Mouse (Mus musculus): ENCODE data around the gene Gm20388. TPM values are rescaled to one million over a fixed set of nuclear protein-coding genes. Genes with fewer than 3 reads are reported as not detected.
A peak's percentile ranks its signal among the peaks of the same experiment; 100 is the strongest.

The Gm20388 gene
- total and polyA plus RNA-seq, 2 experiments from 2014 or later, result 17.3 TPM; not detected in 1

DNA sequence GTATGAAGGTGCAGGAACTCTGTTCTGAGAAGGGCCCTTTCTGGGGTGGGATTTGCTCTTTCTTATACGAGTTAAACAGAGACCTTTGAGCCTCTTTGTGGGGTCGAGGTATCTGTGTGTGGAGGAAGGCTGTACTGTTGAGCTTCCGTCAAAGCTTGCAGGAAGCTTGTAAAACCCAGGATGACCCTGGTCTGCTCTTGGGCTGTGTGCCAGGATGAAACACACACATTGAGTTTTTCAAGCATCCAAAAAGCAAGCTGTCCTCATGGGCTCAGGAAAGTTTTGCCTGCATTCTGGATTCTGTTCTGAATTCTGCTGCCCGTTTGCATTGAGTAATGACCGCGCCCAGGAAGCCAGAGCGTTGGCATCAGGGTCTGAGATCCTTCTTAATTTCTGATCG, 4353.4 kb downstream of the Gm20388 start:
- 66% methylated on average over 8 of the region's 8 CpGs for WGBS
- H3K36me3 ChIP-seq (replicated peaks; ENCODE audit: control insufficient read depth, insufficient read depth, low read length), result no peaks in the 10 kb centered on the region
- TF ChIP-seq EP300 (IDR thresholded peaks at IDR 0.05; ENCODE audit: low read depth) (no peak), CTCF (IDR thresholded peaks at IDR 0.05; ENCODE audit: low read depth) (no peak)
- peaks cover 36% of the 10 kb centered on the region for H3K4me1 ChIP-seq (ENCODE audit: control insufficient read depth, insufficient read depth)
- no peak overlapping the region for H3K9ac ChIP-seq (replicated peaks; ENCODE audit: low read depth, low read length)
- DNase-seq (ENCODE audit: low spot score), result no peak
- no peaks in the 10 kb centered on the region for H3K27me3 ChIP-seq (ENCODE audit: control insufficient read depth, insufficient read depth, low read length)
- ATAC-seq (ENCODE audit: insufficient read depth, low read depth), result no peak
- H3K4me2 ChIP-seq (ENCODE audit: low read depth, low read length), result no peak overlapping the region
- H3K27ac ChIP-seq (ENCODE audit: low read depth), result no peak overlapping the region
- H3K9me3 ChIP-seq (replicated peaks; ENCODE audit: control insufficient read depth, low read length), result no peaks in the 10 kb centered on the region
- no peak overlapping the region for H3K4me3 ChIP-seq (ENCODE audit: low read depth, low read length)

DNA sequence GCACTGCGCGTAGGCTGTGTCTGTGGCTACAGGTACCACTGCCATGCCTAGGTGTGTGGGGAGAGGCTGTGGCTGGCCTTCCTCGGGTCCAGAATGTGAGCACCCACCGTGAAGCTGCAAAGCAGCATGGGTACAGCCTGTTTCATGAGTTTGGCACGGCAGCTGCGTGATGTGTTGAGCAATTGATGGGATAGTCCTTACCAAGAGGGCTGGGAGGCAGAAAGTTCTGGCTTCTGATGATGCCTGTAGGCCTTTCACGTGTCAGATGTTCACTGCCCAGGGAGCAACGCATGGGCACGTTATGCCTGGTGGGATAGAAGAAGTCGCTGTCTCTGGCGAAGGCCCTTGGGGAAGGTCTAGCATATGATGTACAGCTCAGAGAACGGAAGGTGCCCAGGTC, 4354.0 kb downstream of the Gm20388 start:
- Histone ChIP-seq H3K4me3 (ENCODE audit: low read depth, low read length) (no peak overlapping the region), H3K9ac (replicated peaks; ENCODE audit: low read depth, low read length) (no peak overlapping the region), H3K9me3 (replicated peaks; ENCODE audit: control insufficient read depth, low read length) (no peaks in the 10 kb centered on the region), H3K36me3 (replicated peaks; ENCODE audit: control insufficient read depth, insufficient read depth, low read length) (no peaks in the 10 kb centered on the region), H3K27me3 (ENCODE audit: control insufficient read depth, insufficient read depth, low read length) (no peaks in the 10 kb centered on the region), H3K4me2 (ENCODE audit: low read depth, low read length) (no peak overlapping the region), H3K4me1 (ENCODE audit: control insufficient read depth, insufficient read depth) (peaks cover 33% of the 10 kb centered on the region), H3K27ac (ENCODE audit: low read depth) (no peak overlapping the region)
- WGBS, result 86% methylated on average over 12 of the region's 12 CpGs
- TF ChIP-seq EP300 (IDR thresholded peaks at IDR 0.05; ENCODE audit: low read depth), result no peak
- no peak for TF ChIP-seq CTCF (IDR thresholded peaks at IDR 0.05; ENCODE audit: low read depth)
- ATAC-seq (ENCODE audit: insufficient read depth, low read depth) (no peak), DNase-seq (ENCODE audit: low spot score) (no peak)

DNA sequence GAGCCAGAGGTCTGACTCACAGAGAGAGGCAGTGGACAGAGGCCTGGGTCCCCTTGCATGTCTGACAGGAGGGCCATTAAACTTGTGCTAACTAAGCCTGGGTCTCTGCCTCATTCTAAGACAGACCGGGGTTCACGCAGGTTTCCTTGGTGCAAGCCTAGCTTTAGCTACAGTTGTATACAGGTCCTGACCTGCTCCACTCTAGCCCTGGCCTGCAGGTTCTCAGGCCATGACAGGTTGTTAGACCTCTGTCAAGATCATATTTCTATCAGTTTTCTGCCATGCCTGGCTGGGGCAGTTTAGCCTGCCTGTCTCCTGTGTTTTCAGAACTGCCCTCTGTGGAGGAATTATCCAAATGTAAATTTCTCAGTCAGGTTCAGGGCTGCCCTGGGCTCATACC, 4354.5 kb downstream of the Gm20388 start:
- H3K9me3 ChIP-seq (replicated peaks; ENCODE audit: control insufficient read depth, low read length), result no peaks in the 10 kb centered on the region
- ATAC-seq (ENCODE audit: insufficient read depth, low read depth), result no peak
- H3K4me1 ChIP-seq (ENCODE audit: control insufficient read depth, insufficient read depth), result peaks cover 32% of the 10 kb centered on the region
- H3K27me3 ChIP-seq (ENCODE audit: control insufficient read depth, insufficient read depth, low read length), result no peaks in the 10 kb centered on the region
- no peak overlapping the region for H3K9ac ChIP-seq (replicated peaks; ENCODE audit: low read depth, low read length)
- H3K27ac ChIP-seq (ENCODE audit: low read depth), result peak overlapping the region; percentile 59
- no peak for TF ChIP-seq CTCF (IDR thresholded peaks at IDR 0.05; ENCODE audit: low read depth)
- no peak for TF ChIP-seq EP300 (IDR thresholded peaks at IDR 0.05; ENCODE audit: low read depth)
- DNase-seq (ENCODE audit: low spot score), result no peak
- H3K4me2 ChIP-seq (ENCODE audit: low read depth, low read length), result no peak overlapping the region
- 87% methylated on average over 2 of the region's 2 CpGs for WGBS
- no peak overlapping the region for H3K4me3 ChIP-seq (ENCODE audit: low read depth, low read length)
- H3K36me3 ChIP-seq (replicated peaks; ENCODE audit: control insufficient read depth, insufficient read depth, low read length), result no peaks in the 10 kb centered on the region

DNA sequence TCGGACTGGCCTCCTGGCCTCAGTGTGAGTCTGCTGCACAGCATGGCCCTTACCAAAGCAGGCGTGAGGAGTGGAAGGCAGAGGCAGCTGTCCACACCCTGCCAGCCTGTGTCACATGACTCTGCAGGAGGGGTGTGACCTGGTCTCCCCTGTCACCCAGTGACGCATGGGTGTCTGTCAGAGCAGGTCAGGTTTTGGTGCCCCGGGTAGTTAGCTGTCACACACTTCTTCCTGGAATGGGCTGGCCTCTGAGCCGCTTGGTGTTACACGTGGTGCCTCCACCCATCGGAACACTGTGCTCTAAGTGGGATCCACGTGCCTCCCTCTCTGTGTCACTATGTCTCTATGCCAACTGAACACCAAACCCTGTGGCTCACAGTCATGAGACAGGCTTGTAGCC, 4355.2 kb downstream of the Gm20388 start:
- peak; percentile 90 for DNase-seq (ENCODE audit: low spot score)
- 44% methylated on average over 8 of the region's 8 CpGs for WGBS
- Histone ChIP-seq H3K36me3 (replicated peaks; ENCODE audit: control insufficient read depth, insufficient read depth, low read length) (no peaks in the 10 kb centered on the region), H3K4me1 (ENCODE audit: control insufficient read depth, insufficient read depth) (peaks cover 32% of the 10 kb centered on the region), H3K4me3 (ENCODE audit: low read depth, low read length) (no peak overlapping the region), H3K27ac (ENCODE audit: low read depth) (peak overlapping the region; percentile 59), H3K9ac (replicated peaks; ENCODE audit: low read depth, low read length) (no peak overlapping the region), H3K4me2 (ENCODE audit: low read depth, low read length) (no peak overlapping the region), H3K27me3 (ENCODE audit: control insufficient read depth, insufficient read depth, low read length) (no peaks in the 10 kb centered on the region), H3K9me3 (replicated peaks; ENCODE audit: control insufficient read depth, low read length) (no peaks in the 10 kb centered on the region)
- TF ChIP-seq CTCF (IDR thresholded peaks at IDR 0.05; ENCODE audit: low read depth) (no peak), EP300 (IDR thresholded peaks at IDR 0.05; ENCODE audit: low read depth) (peak; percentile 94)
- ATAC-seq (ENCODE audit: insufficient read depth, low read depth), result peak; percentile 96

DNA sequence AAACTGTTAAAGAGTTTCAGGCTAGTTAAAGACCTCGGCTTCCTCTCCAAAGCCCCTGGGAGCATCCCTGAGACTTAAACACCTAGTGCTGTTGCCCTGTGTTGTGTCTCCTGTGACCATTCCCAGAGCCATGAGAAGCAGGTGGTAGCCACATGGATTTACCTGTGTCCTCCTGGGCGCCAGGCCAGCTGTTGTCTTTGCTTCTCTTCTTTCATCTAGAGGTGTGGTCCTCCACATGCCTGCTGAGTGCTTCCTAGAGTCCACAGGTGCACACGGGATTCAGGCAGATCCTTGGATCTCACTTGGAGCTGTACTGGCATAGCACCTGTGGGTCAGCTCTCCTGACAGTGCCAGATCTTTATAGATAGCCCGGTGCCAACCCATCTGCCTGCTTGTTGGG, 4356.6 kb downstream of the Gm20388 start:
- TF ChIP-seq EP300 (IDR thresholded peaks at IDR 0.05; ENCODE audit: low read depth) (no peak), CTCF (IDR thresholded peaks at IDR 0.05; ENCODE audit: low read depth) (no peak)
- Histone ChIP-seq H3K9me3 (replicated peaks; ENCODE audit: control insufficient read depth, low read length) (no peaks in the 10 kb centered on the region), H3K9ac (replicated peaks; ENCODE audit: low read depth, low read length) (no peak overlapping the region), H3K4me3 (ENCODE audit: low read depth, low read length) (no peak overlapping the region), H3K36me3 (replicated peaks; ENCODE audit: control insufficient read depth, insufficient read depth, low read length) (no peaks in the 10 kb centered on the region), H3K4me1 (ENCODE audit: control insufficient read depth, insufficient read depth) (peaks cover 39% of the 10 kb centered on the region), H3K27me3 (ENCODE audit: control insufficient read depth, insufficient read depth, low read length) (no peaks in the 10 kb centered on the region), H3K27ac (ENCODE audit: low read depth) (no peak overlapping the region), H3K4me2 (ENCODE audit: low read depth, low read length) (no peak overlapping the region)
- 81% methylated on average over 4 of the region's 4 CpGs for WGBS
- ATAC-seq (ENCODE audit: insufficient read depth, low read depth) (no peak), DNase-seq (ENCODE audit: low spot score) (no peak)

DNA sequence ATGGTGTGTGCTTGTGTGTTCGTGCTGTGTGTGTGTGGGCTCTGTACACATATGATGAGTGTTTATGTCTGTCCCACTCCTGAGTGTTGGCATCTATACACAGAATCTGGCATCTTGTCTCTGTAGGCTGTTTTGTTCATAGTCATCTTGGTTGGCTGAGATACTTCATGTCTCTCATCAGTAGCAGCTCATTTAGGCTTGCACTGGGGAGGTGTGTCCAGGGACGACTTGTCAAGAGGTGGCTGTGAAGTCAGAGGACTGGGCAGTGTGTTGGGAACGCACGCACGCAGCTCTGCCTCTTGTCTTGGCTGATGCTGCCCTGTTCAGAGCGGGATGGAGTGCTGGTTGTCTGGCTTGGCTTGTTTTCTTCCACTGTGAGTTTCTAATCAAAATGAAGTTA, 4359.9 kb downstream of the Gm20388 start:
- H3K9me3 ChIP-seq (replicated peaks; ENCODE audit: control insufficient read depth, low read length), result no peaks in the 10 kb centered on the region
- H3K9ac ChIP-seq (replicated peaks; ENCODE audit: low read depth, low read length), result no peak overlapping the region
- 47% methylated on average over 6 of the region's 6 CpGs for WGBS
- no peak for TF ChIP-seq CTCF (IDR thresholded peaks at IDR 0.05; ENCODE audit: low read depth)
- TF ChIP-seq EP300 (IDR thresholded peaks at IDR 0.05; ENCODE audit: low read depth), result no peak
- ATAC-seq (ENCODE audit: insufficient read depth, low read depth) (no peak), DNase-seq (ENCODE audit: low spot score) (no peak)
- peak overlapping the region; percentile 25; the same call in 1 of the 2 replicates for H3K27ac ChIP-seq (ENCODE audit: low read depth)
- no peaks in the 10 kb centered on the region for H3K27me3 ChIP-seq (ENCODE audit: control insufficient read depth, insufficient read depth, low read length)
- no peak overlapping the region for H3K4me2 ChIP-seq (ENCODE audit: low read depth, low read length)
- no peak overlapping the region for H3K4me3 ChIP-seq (ENCODE audit: low read depth, low read length)
- H3K36me3 ChIP-seq (replicated peaks; ENCODE audit: control insufficient read depth, insufficient read depth, low read length), result no peaks in the 10 kb centered on the region
- peaks cover 22% of the 10 kb centered on the region for H3K4me1 ChIP-seq (ENCODE audit: control insufficient read depth, insufficient read depth)
